Mouse (Mus musculus): ENCODE data around the gene Stxbp6. TPM values are rescaled to one million over a fixed set of nuclear protein-coding genes. Genes with fewer than 3 reads are reported as not detected.

The Stxbp6 gene
- polyA plus RNA-seq, 1 experiment from 2014 or later: 4.8 TPM

DNA sequence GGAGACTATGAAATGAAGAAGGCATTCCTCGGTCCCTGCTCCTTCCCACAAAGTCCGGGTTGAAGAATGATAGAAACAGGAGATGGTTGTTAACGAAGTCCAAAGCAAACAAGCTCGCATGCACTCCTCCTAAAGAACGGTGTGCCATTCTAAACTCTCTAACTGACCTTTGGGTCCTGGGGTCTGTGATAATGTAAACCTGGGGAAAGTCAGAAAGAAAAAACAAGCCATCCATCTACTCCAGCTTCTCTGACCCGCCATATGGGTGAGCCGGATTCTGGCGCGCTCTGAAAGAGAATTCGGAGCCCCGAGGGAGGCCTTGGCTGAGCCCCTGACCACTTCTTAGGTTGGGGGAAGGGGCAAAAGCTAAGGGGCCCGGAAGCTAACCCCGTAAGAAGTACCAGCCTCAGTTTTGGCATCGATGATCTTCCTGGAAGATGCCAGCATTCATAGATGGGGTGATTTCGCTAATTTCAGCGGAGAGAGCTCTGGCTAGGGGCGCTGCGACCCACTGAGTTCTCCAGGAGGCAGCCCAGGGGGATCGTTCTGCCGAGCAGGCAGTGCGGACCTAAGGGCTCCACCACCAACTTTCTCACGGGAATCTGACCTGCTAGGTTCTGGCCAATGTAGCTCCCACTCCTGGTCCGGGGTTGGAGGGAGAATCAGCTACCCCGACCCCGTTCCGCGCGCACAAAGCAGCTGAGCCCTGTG lies 1.0 kb downstream of the Stxbp6 start:
- Histone ChIP-seq H3K9me3 (replicated peaks) (no peaks in the 10 kb centered on the region), H3K9ac (peak overlapping the region; percentile 32), H3K36me3 (replicated peaks) (no peaks in the 10 kb centered on the region), H3K27ac (replicated peaks) (peak overlapping the region; percentile 56; the same call in 1 of the 2 replicates), H3K4me1 (replicated peaks) (no peaks in the 10 kb centered on the region), H3K27me3 (peaks cover 32% of the 10 kb centered on the region), H3K4me2 (peak overlapping the region; percentile 59), H3K4me3 (replicated peaks) (peak overlapping the region; percentile 58)
- ATAC-seq (ENCODE audit: insufficient read depth): peak; percentile 27; the same call in 1 of the 2 replicates
- WGBS (ENCODE audit: insufficient replicate concordance): 3% methylated on average over 28 of the region's 28 CpGs

DNA sequence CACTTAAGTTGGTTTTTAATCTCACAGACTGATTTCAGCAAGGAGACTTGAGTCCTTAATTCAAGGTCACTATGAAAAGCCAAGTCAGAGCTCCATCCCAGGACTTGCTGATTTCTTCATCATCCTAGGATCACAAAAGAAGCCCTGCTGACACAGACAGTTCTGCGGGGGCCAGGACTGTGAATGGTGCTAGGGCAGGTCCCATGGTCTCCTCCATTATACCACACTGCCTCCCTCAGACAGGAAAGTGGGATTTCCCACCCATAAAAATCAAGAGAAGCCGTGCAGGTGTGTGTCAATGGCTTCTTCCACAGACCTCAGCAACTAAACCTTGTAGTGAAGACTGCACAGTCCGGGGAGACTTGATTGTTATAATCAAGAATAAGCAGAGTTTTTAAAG lies 2.3 kb downstream of the Stxbp6 start:
- Histone ChIP-seq H3K27ac (replicated peaks) (no peak overlapping the region), H3K4me2 (0 out of 2 replicates have a peak overlapping the region, but pooled peaks have one; percentile 59), H3K9ac (no peak overlapping the region), H3K4me1 (replicated peaks) (no peaks in the 10 kb centered on the region), H3K27me3 (peaks cover 32% of the 10 kb centered on the region), H3K9me3 (replicated peaks) (no peaks in the 10 kb centered on the region), H3K4me3 (replicated peaks) (no peak overlapping the region), H3K36me3 (replicated peaks) (no peaks in the 10 kb centered on the region)
- 45% methylated on average over 3 of the region's 3 CpGs for WGBS (ENCODE audit: insufficient replicate concordance)
- ATAC-seq (ENCODE audit: insufficient read depth): no peak

DNA sequence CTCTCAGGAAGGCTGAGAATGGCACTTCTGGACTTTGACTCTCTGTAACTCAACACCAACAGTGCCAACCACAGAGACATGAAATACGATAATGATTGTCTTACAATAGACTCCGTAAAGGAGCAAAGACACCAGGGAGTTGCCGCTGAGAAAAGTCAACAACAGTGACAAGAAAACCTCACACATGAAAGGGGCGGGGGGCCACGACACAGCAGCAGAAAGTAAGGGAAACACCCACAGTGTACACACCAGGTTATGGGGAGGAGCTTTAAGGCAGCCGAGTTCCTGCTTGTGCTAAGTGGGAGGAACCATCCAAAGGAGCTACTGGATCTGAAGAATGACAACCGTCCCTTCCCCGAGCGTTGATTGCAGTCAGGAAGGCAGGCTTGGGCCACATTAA lies 4.3 kb downstream of the Stxbp6 start:
- H3K4me1 ChIP-seq (replicated peaks): no peaks in the 10 kb centered on the region
- ATAC-seq (ENCODE audit: insufficient read depth): no peak
- no peak overlapping the region for H3K27ac ChIP-seq (replicated peaks)
- H3K4me3 ChIP-seq (replicated peaks): 0 out of 2 replicates have a peak overlapping the region, but pooled peaks have one; percentile 12
- no peak overlapping the region for H3K9ac ChIP-seq
- peak overlapping the region; percentile 24; the same call in 1 of the 2 replicates for H3K4me2 ChIP-seq
- peaks cover 24% of the 10 kb centered on the region for H3K27me3 ChIP-seq
- H3K9me3 ChIP-seq (replicated peaks): no peaks in the 10 kb centered on the region
- no peaks in the 10 kb centered on the region for H3K36me3 ChIP-seq (replicated peaks)
- 25% methylated on average over 9 of the region's 9 CpGs for WGBS (ENCODE audit: insufficient replicate concordance)

DNA sequence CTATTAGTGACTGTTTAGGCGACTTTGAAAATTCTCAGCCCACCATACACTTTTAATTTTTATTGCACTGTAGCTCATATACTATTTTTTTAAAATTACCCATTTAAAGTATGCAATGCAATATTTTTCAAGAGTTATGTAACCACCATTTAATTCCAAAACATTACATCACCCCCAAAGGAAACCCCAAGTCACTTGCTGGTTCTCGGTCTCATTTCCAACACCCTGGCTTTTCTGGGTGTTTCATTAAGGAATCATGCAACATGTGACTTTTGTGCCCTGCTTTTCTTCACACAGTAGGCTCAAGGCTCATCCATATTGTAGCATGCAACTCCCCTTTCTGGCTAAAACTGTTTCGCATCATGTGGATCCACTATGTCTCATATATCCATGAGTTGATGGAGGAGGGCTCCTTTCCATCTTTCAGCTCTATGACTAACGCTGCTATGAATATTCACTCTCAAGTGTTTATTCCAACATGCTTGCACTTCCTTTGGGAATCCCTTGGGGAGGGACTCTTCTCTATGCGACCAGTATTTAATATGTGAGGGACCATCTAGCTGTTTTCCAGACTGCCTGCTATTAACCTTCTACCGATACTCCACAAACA lies 6.3 kb downstream of the Stxbp6 start:
- WGBS (ENCODE audit: insufficient replicate concordance): 65% methylated on average over 6 of the region's 6 CpGs

DNA sequence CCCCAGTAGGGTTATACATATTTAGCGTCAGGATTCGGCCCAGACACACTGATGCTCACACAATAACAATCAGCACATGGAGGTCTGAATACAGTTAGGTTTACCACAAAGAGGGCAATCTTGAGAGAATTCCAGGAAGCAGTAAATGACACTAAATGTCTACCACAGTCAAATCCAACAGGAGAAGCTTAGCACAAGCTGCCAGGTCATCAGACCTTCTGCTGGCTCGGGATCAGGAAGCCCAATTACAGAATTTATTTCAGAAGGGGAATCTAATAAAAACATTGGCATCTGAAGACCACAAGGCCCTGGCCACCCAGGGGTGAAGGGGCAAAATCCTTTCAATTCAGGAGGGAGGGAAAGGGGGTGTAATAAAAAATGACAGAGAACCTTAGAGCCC lies 6.8 kb downstream of the Stxbp6 start:
- Histone ChIP-seq H3K27ac (replicated peaks) (peak overlapping the region; percentile 11; the same call in 1 of the 2 replicates), H3K9me3 (replicated peaks) (no peaks in the 10 kb centered on the region)
- no peak for ATAC-seq (ENCODE audit: insufficient read depth)

More for the DNA sequence above, 6.3 kb downstream of the Stxbp6 start:
- Histone ChIP-seq H3K9me3 (replicated peaks) (no peaks in the 10 kb centered on the region), H3K4me1 (replicated peaks) (no peaks in the 10 kb centered on the region), H3K36me3 (replicated peaks) (no peaks in the 10 kb centered on the region), H3K4me3 (replicated peaks) (no peak overlapping the region), H3K9ac (no peak overlapping the region), H3K27ac (replicated peaks) (no peak overlapping the region), H3K4me2 (no peak overlapping the region), H3K27me3 (peaks cover 5% of the 10 kb centered on the region)
- no peak for ATAC-seq (ENCODE audit: insufficient read depth)

DNA sequence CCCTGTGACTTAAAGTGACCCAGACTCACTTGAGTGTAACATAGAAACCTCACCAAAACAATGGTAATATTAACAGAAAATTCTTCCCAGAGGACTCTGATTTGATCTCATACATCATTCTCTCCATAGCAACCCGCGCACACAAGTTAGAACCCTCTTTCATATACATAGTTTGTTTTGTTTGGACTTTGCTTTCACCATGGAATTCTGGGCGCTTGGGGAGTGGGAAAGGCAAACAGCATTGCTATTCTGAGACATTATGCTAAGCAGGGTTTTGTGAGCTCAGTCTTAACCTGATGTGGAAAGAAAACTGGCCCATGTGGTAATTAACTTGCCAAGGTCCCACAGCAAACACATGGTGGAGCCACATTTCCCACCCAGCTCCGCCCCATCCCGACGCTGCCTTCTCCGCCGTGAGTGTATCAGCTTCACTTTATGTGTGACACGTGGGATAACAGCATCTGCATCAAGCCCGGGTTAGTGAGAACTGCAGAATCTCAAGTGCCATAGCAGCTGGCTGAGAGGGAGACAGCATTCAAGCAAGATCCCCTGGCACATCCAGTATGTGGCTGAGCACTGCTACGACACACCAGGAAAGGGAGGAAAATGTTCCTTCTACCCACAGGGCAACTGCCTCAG lies 7.3 kb downstream of the Stxbp6 start:
- no peaks in the 10 kb centered on the region for H3K4me1 ChIP-seq (replicated peaks)
- peak overlapping the region; percentile 11; the same call in 1 of the 2 replicates for H3K27ac ChIP-seq (replicated peaks)
- H3K36me3 ChIP-seq (replicated peaks): no peaks in the 10 kb centered on the region
- H3K4me3 ChIP-seq (replicated peaks): no peak overlapping the region
- no peak overlapping the region for H3K9ac ChIP-seq
- 27% methylated on average over 11 of the region's 11 CpGs for WGBS (ENCODE audit: insufficient replicate concordance)
- no peaks in the 10 kb centered on the region for H3K27me3 ChIP-seq
- no peaks in the 10 kb centered on the region for H3K9me3 ChIP-seq (replicated peaks)
- peak overlapping the region; percentile 33 for H3K4me2 ChIP-seq
- no peak for ATAC-seq (ENCODE audit: insufficient read depth)

More for the DNA sequence above, 6.8 kb downstream of the Stxbp6 start:
- WGBS (ENCODE audit: insufficient replicate concordance): 25% methylated on average over 3 of the region's 3 CpGs
- Histone ChIP-seq H3K4me1 (replicated peaks) (no peaks in the 10 kb centered on the region), H3K4me2 (peak overlapping the region; percentile 33), H3K9ac (no peak overlapping the region), H3K27me3 (no peaks in the 10 kb centered on the region), H3K4me3 (replicated peaks) (no peak overlapping the region), H3K36me3 (replicated peaks) (no peaks in the 10 kb centered on the region)

DNA sequence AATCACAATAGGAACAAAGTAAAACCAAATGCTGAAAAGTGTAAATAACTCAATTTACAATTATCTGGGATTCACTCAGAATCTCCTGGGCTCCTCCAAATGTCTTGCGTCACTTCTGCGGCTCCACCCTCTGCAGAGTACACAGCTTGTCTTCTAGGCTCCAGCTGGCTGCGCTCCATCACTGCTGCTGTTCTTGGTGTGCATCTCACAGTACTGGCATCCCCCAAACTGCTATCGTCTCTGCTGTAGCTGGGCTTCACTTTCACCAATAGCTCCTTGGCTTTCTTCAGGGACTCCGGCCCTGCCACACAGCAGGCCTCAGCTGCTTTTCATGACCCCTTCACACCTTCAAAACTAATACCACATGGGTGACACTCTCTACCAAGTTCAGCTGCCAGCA lies 10.9 kb downstream of the Stxbp6 start:
- H3K9me3 ChIP-seq (replicated peaks): no peaks in the 10 kb centered on the region
- no peaks in the 10 kb centered on the region for H3K4me1 ChIP-seq (replicated peaks)
- 70% methylated on average over 5 of the region's 5 CpGs for WGBS (ENCODE audit: insufficient replicate concordance)
- H3K27ac ChIP-seq (replicated peaks): no peak overlapping the region
- H3K27me3 ChIP-seq: no peaks in the 10 kb centered on the region
- H3K4me3 ChIP-seq (replicated peaks): no peak overlapping the region
- H3K36me3 ChIP-seq (replicated peaks): no peaks in the 10 kb centered on the region
- no peak for ATAC-seq (ENCODE audit: insufficient read depth)
- H3K9ac ChIP-seq: no peak overlapping the region
- H3K4me2 ChIP-seq: no peak overlapping the region

DNA sequence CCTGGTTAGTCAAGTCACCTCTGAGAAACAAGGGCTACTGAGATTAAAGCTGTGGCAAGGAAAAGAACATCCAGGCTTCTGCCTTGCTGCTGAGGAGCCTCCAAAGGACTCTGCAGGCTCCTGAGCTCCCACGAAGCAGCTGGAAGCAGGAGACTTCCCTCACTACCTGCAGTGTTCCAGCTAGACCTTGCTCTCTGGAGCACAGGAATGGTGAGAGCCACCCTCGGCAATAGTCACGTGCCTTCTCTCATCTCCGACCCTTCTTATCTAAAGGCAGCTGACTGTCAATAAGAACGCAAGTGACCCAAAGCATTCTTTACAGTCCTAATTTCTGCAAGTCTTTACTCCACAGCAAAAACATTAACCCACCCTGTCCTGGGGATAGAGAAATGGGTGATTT lies 13.2 kb downstream of the Stxbp6 start:
- H3K4me3 ChIP-seq (replicated peaks): no peak overlapping the region
- ATAC-seq (ENCODE audit: insufficient read depth): no peak
- 53% methylated on average over 5 of the region's 5 CpGs for WGBS (ENCODE audit: insufficient replicate concordance)
- H3K9ac ChIP-seq: no peak overlapping the region
- no peaks in the 10 kb centered on the region for H3K4me1 ChIP-seq (replicated peaks)
- H3K27ac ChIP-seq (replicated peaks): no peak overlapping the region
- H3K36me3 ChIP-seq (replicated peaks): no peaks in the 10 kb centered on the region
- no peaks in the 10 kb centered on the region for H3K27me3 ChIP-seq
- no peaks in the 10 kb centered on the region for H3K9me3 ChIP-seq (replicated peaks)
- H3K4me2 ChIP-seq: no peak overlapping the region

DNA sequence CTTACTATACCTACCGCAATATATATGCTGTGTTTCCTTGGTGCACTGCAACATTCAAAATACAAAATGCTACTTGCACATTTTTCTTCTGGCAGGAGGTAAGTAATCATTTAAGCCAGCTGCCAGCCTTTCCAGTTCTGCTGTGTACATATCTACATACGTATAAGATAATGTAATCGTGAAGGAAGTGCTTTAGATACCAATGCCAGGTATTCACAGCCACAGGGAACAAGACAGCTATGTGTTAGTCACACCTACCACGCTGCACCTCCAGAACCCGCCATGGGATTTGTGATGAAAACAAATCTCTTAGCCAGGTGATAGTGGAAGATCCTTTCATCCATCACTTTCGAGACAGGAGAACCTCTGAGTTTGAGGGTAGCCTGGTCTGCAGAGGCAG lies 13.7 kb downstream of the Stxbp6 start:
- no peaks in the 10 kb centered on the region for H3K27me3 ChIP-seq
- H3K36me3 ChIP-seq (replicated peaks): no peaks in the 10 kb centered on the region
- H3K4me2 ChIP-seq: no peak overlapping the region
- H3K27ac ChIP-seq (replicated peaks): no peak overlapping the region
- no peak overlapping the region for H3K4me3 ChIP-seq (replicated peaks)
- ATAC-seq (ENCODE audit: insufficient read depth): no peak
- no peak overlapping the region for H3K9ac ChIP-seq
- WGBS (ENCODE audit: insufficient replicate concordance): 58% methylated on average over 6 of the region's 6 CpGs
- H3K9me3 ChIP-seq (replicated peaks): no peaks in the 10 kb centered on the region
- H3K4me1 ChIP-seq (replicated peaks): no peaks in the 10 kb centered on the region

DNA sequence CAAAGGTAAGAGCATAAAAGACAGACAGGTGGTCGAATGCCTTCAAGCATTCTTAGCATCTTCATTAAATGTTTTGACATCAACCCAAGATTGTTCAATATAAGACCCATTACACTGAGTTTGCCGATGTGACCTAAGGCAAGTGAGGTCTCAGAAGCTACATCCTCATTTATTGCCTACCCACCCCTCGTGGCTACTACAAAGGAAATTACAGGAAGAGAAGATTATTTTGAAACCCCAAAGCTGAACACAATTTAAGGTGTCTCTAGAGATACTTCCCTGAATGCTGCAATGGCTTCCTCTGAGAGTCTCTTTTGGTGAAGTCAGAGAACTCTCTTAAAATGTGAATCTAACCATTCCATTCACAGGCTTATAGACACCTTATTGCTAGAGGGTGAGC lies 16.5 kb downstream of the Stxbp6 start:
- ATAC-seq (ENCODE audit: insufficient read depth): no peak
- no peaks in the 10 kb centered on the region for H3K9me3 ChIP-seq (replicated peaks)
- H3K9ac ChIP-seq: no peak overlapping the region
- 53% methylated on average over 3 of the region's 3 CpGs for WGBS (ENCODE audit: insufficient replicate concordance)
- H3K4me2 ChIP-seq: no peak overlapping the region
- H3K4me3 ChIP-seq (replicated peaks): no peak overlapping the region
- H3K4me1 ChIP-seq (replicated peaks): no peaks in the 10 kb centered on the region
- no peaks in the 10 kb centered on the region for H3K36me3 ChIP-seq (replicated peaks)
- no peaks in the 10 kb centered on the region for H3K27me3 ChIP-seq
- H3K27ac ChIP-seq (replicated peaks): no peak overlapping the region

DNA sequence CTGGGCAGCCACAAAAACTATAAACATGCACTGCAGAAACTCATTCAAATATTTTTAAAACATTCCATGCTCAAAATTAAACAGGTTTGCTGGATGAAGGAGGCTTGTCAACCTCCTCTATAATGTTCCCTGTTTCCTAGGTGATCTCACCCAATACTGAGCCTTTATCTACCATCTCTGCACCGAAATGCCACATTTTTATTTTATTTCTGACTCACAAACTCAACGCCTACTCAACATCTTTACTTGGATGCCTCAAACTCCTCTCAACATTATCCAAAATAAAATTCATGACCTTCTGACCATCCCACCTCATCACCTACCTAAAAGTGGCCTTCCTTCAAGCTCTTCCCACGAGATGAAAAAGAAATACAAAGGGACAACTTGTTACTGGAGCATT lies 18.1 kb downstream of the Stxbp6 start:
- WGBS (ENCODE audit: insufficient replicate concordance): 51% methylated on average over 3 of the region's 3 CpGs
- no peak overlapping the region for H3K9ac ChIP-seq
- H3K27me3 ChIP-seq: no peaks in the 10 kb centered on the region
- no peaks in the 10 kb centered on the region for H3K9me3 ChIP-seq (replicated peaks)
- no peak overlapping the region for H3K4me3 ChIP-seq (replicated peaks)
- no peaks in the 10 kb centered on the region for H3K4me1 ChIP-seq (replicated peaks)
- ATAC-seq (ENCODE audit: insufficient read depth): no peak
- no peak overlapping the region for H3K4me2 ChIP-seq
- H3K27ac ChIP-seq (replicated peaks): no peak overlapping the region
- H3K36me3 ChIP-seq (replicated peaks): no peaks in the 10 kb centered on the region

Data from liver, embryonic 15.5 days (tissue).